Mouse (Mus musculus) thymus, adult 18-20 months (tissue): ENCODE measurements at regions not wholly inside any gene's neighbourhood (a gene's known extent, or its start where the extent isn't known, plus 50 kb on each side); places are given as distances from the start of the nearest gene placed in this dataset.

Source experiments
- DNase-seq, 2 experiments: peaks; one replicate each; pipeline ENCODE4 v3.0.0; 2022; ENCODE audit warnings: mixed read lengths in 2 of 2

- no peak for DNase-seq
Observed at GRCm38 (mm10) chr6:135632671-135633070, 270.3 kb downstream of the Emp1 start.

- no peak for DNase-seq
Observed at GRCm38 (mm10) chr6:135636648-135637047, 274.3 kb downstream of the Emp1 start.

DNA sequence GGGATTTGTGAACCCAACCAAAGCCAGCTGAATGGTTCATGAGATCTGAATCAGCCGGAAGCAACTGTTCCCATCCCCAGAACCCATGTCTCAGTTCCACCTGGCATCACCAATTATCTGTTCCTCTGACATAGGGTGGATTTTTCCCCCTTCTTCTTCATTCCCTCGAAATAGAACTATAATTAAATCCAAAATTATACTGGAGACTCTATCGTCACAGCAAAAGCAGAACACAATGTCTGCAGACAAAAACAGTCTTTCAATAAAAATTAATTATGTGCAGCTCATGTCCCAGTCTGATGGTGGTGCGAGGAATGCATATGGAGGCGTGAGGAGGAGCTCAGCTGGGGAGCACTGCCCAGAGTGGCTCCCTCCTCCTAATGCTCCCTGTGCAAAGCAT is 280.4 kb downstream of the Emp1 start:
- no peak for DNase-seq

DNA sequence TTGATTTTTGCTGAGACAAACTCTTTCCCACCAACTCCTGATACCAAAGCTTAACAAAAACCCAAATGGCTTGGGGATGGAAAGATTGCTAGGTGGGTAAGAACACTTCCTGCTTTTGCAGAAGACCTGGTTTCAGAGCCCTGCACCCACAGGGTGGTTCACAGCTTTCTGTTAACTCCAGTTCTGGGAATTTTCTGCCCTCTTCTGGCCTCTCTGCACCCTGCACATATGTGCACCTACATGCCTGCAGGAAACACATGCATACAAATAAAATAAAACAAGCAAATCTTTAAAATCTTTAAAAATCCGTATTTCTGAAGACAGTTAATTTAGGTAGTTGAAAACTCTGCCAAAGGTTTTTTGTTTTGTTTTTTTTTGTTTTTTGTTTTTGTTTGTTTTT is 283.8 kb downstream of the Emp1 start:
- no peak for DNase-seq

DNA sequence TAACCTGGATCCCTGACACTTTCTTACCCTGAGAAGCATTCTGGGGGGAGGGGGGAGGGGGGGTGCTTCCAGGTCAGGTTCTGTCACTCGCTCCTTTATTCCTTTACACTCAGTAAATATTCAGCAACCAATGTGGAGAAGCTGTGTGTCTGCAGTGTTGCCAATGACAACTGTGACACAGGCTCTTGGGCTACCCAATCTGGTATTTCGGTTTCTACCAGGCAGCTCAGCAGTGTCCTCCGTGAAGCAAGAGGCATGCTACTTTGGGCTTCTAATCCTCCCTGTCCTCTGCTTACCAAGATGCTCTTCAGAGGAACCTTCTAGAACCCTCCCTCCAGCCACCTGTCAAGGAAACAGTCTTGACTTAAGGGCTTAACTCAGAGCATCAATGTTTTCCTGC is 290.7 kb downstream of the Emp1 start:
- DNase-seq, result no peak

DNA sequence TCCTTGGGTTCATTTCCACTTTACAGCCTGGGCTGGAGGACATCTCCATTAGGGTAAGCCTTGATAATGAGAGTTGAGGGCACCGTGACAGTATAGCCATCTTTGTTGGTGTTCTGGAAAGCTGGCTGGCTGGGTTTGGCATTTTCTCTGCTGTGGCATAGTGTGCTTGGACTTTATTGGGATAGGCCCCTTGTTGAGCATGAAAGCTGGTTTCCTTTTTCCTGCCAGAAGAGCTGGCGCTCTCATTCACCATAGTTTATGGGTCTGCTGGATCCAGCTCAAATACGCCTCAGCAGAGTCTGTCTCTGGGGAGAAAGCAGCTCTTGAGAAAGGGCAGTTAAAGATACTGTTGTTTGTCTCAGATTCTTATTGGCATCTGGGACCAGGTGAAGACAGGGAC is 300.0 kb downstream of the Emp1 start:
- DNase-seq, result no peak

DNA sequence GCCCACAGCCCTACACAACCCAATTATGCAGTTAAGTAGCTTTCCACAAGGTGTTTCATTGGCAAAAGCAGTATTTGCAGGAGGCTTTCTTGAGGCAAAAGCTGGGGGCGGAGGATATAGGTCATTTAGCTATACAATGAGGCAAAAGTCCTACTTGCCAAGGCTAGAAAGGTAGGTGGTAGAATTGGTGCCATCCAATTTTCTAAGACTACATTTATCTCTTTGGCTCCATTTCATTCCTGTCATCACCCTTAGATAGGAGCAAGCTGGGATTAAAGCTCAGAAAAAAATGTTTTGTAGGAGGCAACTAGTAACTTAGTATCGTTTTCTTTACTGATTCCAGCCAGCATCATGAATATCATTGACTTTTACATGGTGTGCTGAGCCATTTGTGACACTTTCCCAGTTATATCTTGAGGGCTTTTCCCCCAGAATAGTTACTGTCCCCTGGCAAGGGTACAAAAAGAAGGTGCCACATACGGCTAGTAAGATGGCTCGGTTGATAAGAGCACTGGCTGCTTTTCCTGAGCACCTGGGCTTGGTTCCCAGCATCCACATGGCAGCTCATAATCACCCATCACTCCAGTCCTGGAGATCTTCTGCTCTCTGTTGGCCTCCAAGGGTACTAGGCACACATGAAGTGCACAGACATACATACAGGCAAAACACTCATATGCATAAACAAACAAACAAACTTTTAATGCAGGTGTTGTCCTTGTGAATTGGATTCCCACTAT is 300.6 kb downstream of the Emp1 start:
- DNase-seq, result no peak
